Mouse (Mus musculus): ENCODE measurements around the gene Sept9.

DNA sequence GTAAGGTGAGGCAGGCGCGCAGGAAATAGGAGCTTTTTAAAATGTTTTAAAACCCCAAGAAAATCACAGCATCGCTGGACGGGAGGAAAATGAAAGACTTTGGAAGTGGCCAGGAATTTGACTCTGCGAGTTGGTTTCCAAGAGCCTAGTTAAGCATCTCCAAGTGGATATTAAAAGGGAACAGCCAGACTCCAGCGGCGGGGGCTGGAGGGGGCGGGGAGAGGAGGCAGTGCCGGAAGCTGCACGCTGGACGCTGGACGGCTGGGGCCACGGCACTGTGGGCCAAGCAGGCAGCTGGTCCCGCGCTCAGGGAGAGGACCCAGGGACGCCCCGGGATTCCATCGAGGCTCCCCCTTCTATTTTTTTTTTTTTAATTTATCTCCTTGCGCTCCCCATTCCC, 32.6 kb downstream of the Sept9 start:
- TF ChIP-seq GATA1 (IDR thresholded peaks at IDR 0.05; ENCODE audit: low read length) (no peak), TAL1 (IDR thresholded peaks at IDR 0.05; ENCODE audit: low read length) (no peak)
